ENCODE assay signal across 17 mouse cellular contexts in genomic region chr14:62250046-62250445, GRCm38 (mm10). TPM values are rescaled to one million over a fixed set of nuclear protein-coding genes. Genes with fewer than 3 reads are reported as not detected.
"Had no signal": no experiment of that assay in that cellular context is flagged by ENCODE, and none has a peak within 500 bp of the region (broad histone marks: within the 10 kb centered on the region; RNA-seq: fewer than 3 reads in every experiment).

No protein-coding gene starts in this region.

- H3K36me3 ChIP-seq: neural tube, embryonic 13.5 days; neural tube, embryonic 15.5 days; stomach, embryonic 15.5 days had no signal

- DNase-seq: retina, postnatal 1 day; right cerebral cortex, adult 18-20 months; right cerebral cortex, postnatal 14 days; right cerebral cortex, postnatal 25 days; right cerebral cortex, postnatal 4 days; spleen, adult 18-20 months; thymus, adult 18-20 months; thymus, adult 2 months; thymus, postnatal 14 days; thymus, postnatal 25 days; thymus, postnatal 36 days; thymus, postnatal 4 days had no signal

- H3K9ac ChIP-seq: neural tube, embryonic 13.5 days; neural tube, embryonic 15.5 days; stomach, embryonic 15.5 days had no signal

- H3K27ac ChIP-seq: neural tube, embryonic 13.5 days; neural tube, embryonic 15.5 days; stomach, embryonic 15.5 days; stomach, postnatal 0 days had no signal

- H3K27me3 ChIP-seq: neural tube, embryonic 13.5 days; neural tube, embryonic 15.5 days; stomach, embryonic 15.5 days had no signal

- H3K4me3 ChIP-seq: neural tube, embryonic 13.5 days; neural tube, embryonic 15.5 days; stomach, embryonic 15.5 days had no signal

- H3K4me1 ChIP-seq: neural tube, embryonic 13.5 days; neural tube, embryonic 15.5 days; stomach, embryonic 15.5 days had no signal

RNA-seq across cellular contexts. Expression of gene Dleu7, which starts 42.8 kb away (rescaled TPM):
- total RNA-seq: neutrophil, adult 5-6 weeks had no signal
